Mouse (Mus musculus): Measurements from ENCODE around the gene Magohb. TPM values are rescaled to one million over a fixed set of nuclear protein-coding genes. Genes with fewer than 3 reads are reported as not detected.

Gene Magohb
- polyA plus RNA-seq, 1 experiment from 2014 or later = 54.5 TPM

DNA sequence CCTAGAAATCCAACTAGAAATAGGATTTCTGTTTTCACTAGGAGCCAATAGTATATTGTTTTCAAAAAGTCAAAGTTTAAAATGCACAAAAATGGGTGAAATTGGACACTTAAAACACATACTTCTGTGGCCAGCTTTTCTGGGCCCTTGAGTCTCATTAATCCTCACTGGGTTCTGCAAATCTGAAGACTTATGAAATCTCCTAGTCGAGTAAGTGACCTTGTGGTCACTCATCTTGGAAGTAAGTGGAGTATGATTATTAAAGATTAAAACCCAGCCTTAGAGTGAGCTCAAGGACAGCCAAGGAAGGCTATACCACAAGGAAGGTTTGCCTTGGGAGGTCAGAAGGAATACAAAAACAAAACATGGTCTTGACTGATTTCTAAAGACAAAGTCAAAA lies 22.7 kb downstream of the Magohb start:
- 49% methylated on average over 1 of the region's 1 CpGs for WGBS
- Histone ChIP-seq H3K4me1 (ENCODE audit: control insufficient read depth, insufficient read depth, low read length) (no peaks in the 10 kb centered on the region), H3K4me3 (ENCODE audit: low read depth, low read length) (no peak overlapping the region), H3K36me3 (ENCODE audit: control insufficient read depth, insufficient read depth, low read length) (no peaks in the 10 kb centered on the region), H3K9me3 (ENCODE audit: control insufficient read depth, low read length) (no peaks in the 10 kb centered on the region), H3K27me3 (ENCODE audit: control insufficient read depth, insufficient read depth, low read length) (no peaks in the 10 kb centered on the region), H3K4me2 (no peak overlapping the region), H3K27ac (ENCODE audit: low read depth, low read length) (no peak overlapping the region), H3K9ac (ENCODE audit: low read length) (no peak overlapping the region)
- ATAC-seq (ENCODE audit: low FRiP score) (no peak), DNase-seq (ENCODE audit: low spot score, missing footprints) (no peak)

DNA sequence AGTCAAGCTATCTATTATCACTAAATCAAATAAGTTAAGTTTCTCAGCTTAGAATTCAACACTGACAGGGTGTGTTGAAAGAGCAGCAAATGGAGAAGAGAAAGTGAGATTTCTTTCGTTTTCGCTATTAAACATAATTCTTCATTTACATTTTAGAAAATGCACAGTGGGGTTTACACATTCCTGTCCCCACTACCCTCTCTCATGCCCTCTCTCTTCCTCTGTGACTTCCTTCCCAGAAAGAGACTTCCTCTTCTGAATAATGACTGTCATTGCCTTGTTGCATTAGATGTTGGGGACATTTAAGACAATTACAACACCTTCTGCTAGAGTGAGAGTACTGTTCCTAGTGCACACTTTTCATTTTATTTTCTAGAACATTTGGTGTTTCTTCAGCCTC lies 23.4 kb downstream of the Magohb start:
- WGBS = 92% methylated on average over 2 of the region's 2 CpGs
- no peak overlapping the region for H3K4me2 ChIP-seq
- H3K4me3 ChIP-seq (ENCODE audit: low read depth, low read length) = no peak overlapping the region
- no peaks in the 10 kb centered on the region for H3K36me3 ChIP-seq (ENCODE audit: control insufficient read depth, insufficient read depth, low read length)
- H3K9me3 ChIP-seq (ENCODE audit: control insufficient read depth, low read length) = no peaks in the 10 kb centered on the region
- no peaks in the 10 kb centered on the region for H3K27me3 ChIP-seq (ENCODE audit: control insufficient read depth, insufficient read depth, low read length)
- H3K4me1 ChIP-seq (ENCODE audit: control insufficient read depth, insufficient read depth, low read length) = no peaks in the 10 kb centered on the region
- ATAC-seq (ENCODE audit: low FRiP score) (no peak), DNase-seq (ENCODE audit: low spot score, missing footprints) (no peak)
- H3K9ac ChIP-seq (ENCODE audit: low read length) = no peak overlapping the region
- no peak overlapping the region for H3K27ac ChIP-seq (ENCODE audit: low read depth, low read length)

DNA sequence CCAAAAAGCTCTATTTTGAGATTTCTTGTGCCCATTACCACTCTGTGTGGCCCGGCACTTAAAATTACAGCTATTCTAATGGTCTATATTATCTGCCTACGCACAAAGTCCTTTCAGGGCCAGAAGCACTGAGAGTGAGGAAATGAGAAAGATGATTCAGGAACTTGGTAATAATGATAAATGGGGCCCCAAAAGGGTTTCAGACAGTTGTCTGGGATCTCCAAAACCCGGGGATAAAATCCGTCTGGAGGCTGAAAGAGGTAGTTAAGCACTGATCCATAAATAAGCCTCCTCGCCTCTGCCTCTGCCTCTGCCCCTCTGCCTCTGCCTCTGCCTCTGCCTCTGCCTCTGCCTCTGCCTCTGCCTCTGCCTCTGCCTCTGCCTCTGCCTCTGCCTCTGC lies 28.9 kb downstream of the Magohb start:
- 88% methylated on average over 5 of the region's 5 CpGs for WGBS
- H3K36me3 ChIP-seq (ENCODE audit: control insufficient read depth, insufficient read depth, low read length) = no peaks in the 10 kb centered on the region
- H3K27ac ChIP-seq (ENCODE audit: low read depth, low read length) = no peak overlapping the region
- no peak overlapping the region for H3K9ac ChIP-seq (ENCODE audit: low read length)
- ATAC-seq (ENCODE audit: low FRiP score) (no peak), DNase-seq (ENCODE audit: low spot score, missing footprints) (no peak)
- H3K27me3 ChIP-seq (ENCODE audit: control insufficient read depth, insufficient read depth, low read length) = no peaks in the 10 kb centered on the region
- no peaks in the 10 kb centered on the region for H3K4me1 ChIP-seq (ENCODE audit: control insufficient read depth, insufficient read depth, low read length)
- peaks cover 3% of the 10 kb centered on the region; the same call in 1 of the 2 replicates for H3K9me3 ChIP-seq (ENCODE audit: control insufficient read depth, low read length)
- no peak overlapping the region for H3K4me2 ChIP-seq
- no peak overlapping the region for H3K4me3 ChIP-seq (ENCODE audit: low read depth, low read length)

DNA sequence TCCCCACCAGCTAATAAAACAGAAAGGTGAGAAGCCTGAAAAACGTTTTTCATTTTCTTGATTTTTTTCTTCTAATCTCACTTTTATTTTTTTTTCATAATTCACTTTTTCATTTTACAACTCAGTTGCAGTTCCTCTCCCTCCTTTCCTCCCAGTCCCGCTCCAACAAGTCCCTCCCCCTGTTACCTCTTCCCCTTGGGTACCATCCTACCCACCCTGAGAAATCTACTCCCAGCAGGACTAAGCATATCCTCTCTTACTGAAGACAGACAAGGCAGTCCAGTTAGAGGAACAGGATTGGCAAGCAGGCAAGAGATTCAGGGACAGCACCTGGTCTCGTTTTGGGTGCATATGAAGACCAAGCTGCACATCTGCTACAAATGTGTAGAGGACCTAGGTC lies 30.3 kb downstream of the Magohb start:
- no peak for ATAC-seq (ENCODE audit: low FRiP score)
- Histone ChIP-seq H3K9ac (ENCODE audit: low read length) (no peak overlapping the region), H3K4me1 (ENCODE audit: control insufficient read depth, insufficient read depth, low read length) (no peaks in the 10 kb centered on the region), H3K9me3 (ENCODE audit: control insufficient read depth, low read length) (peaks cover 3% of the 10 kb centered on the region; the same call in 1 of the 2 replicates), H3K4me3 (ENCODE audit: low read depth, low read length) (no peak overlapping the region), H3K27me3 (ENCODE audit: control insufficient read depth, insufficient read depth, low read length) (no peaks in the 10 kb centered on the region), H3K27ac (ENCODE audit: low read depth, low read length) (no peak overlapping the region), H3K4me2 (no peak overlapping the region), H3K36me3 (ENCODE audit: control insufficient read depth, insufficient read depth, low read length) (no peaks in the 10 kb centered on the region)
- no peak for DNase-seq (ENCODE audit: low spot score, missing footprints)
- 69% methylated on average over 3 of the region's 3 CpGs for WGBS

DNA sequence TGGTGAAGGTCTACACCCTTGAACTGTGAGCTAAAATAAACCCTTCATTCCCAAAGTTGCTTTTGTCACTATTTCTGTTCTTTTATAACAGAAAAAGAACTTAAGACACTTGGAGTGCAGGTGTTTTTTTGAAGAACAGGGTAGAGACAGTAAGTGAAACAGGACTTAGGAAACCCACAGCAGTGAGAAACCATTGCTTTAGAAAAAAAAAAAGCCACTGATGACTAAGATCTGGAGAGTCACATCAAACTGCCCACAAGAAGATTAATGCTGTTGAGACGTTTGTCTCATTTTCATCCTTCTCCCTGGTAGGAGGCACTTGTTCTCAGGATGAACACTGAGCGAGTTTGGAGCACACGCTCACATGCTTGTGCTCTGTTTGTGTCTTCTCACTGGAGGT lies 31.0 kb downstream of the Magohb start:
- H3K9me3 ChIP-seq (ENCODE audit: control insufficient read depth, low read length) = peaks cover 3% of the 10 kb centered on the region; the same call in 1 of the 2 replicates
- H3K27me3 ChIP-seq (ENCODE audit: control insufficient read depth, insufficient read depth, low read length) = no peaks in the 10 kb centered on the region
- DNase-seq (ENCODE audit: low spot score, missing footprints) (no peak), ATAC-seq (ENCODE audit: low FRiP score) (no peak)
- no peaks in the 10 kb centered on the region for H3K36me3 ChIP-seq (ENCODE audit: control insufficient read depth, insufficient read depth, low read length)
- WGBS = 83% methylated on average over 3 of the region's 3 CpGs
- no peak overlapping the region for H3K4me2 ChIP-seq
- no peak overlapping the region for H3K4me3 ChIP-seq (ENCODE audit: low read depth, low read length)
- H3K9ac ChIP-seq (ENCODE audit: low read length) = no peak overlapping the region
- no peaks in the 10 kb centered on the region for H3K4me1 ChIP-seq (ENCODE audit: control insufficient read depth, insufficient read depth, low read length)
- no peak overlapping the region for H3K27ac ChIP-seq (ENCODE audit: low read depth, low read length)

DNA sequence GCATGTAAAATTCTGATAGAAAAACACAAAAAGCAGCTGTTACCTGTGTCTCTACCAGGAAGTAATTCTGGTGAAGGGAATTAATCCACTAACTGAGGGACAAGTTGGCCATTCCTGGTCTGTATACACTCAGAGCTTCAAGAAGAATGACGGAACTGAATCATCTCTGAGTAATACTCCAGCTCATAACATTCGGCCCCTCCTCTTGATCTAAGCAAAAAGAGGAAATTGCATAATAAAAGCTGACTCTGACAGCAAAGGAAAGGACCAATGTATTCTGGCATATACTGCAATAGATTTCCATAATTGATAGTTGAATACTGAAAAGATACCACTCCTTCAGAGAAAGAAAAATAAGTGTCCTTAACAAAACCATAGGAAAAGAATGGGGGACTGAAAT lies 45.8 kb downstream of the Magohb start, which contains the start of gene Klra2:
Gene Klra2 (minus strand): TSS at position 157 of the 400 bp plus-strand sequence.
- H3K36me3 ChIP-seq (ENCODE audit: control insufficient read depth, insufficient read depth, low read length) = no peaks in the 10 kb centered on the region
- H3K4me3 ChIP-seq (ENCODE audit: low read depth, low read length) = no peak within 1 kb of the TSS
- ATAC-seq (ENCODE audit: low FRiP score) = no peak
- no peak within 1 kb of the TSS for H3K4me2 ChIP-seq
- no peak within 1 kb of the TSS for H3K9ac ChIP-seq (ENCODE audit: low read length)
- 94% methylated on average over 2 of the region's 2 CpGs for WGBS
- no peaks in the 10 kb centered on the region; the same call in 1 of the 2 replicates for H3K9me3 ChIP-seq (ENCODE audit: control insufficient read depth, low read length)
- DNase-seq (ENCODE audit: low spot score, missing footprints) = no peak
- no peaks in the 10 kb centered on the region for H3K27me3 ChIP-seq (ENCODE audit: control insufficient read depth, insufficient read depth, low read length)
- H3K4me1 ChIP-seq (ENCODE audit: control insufficient read depth, insufficient read depth, low read length) = no peaks in the 10 kb centered on the region
- no peak within 1 kb of the TSS for H3K27ac ChIP-seq (ENCODE audit: low read depth, low read length)

DNA sequence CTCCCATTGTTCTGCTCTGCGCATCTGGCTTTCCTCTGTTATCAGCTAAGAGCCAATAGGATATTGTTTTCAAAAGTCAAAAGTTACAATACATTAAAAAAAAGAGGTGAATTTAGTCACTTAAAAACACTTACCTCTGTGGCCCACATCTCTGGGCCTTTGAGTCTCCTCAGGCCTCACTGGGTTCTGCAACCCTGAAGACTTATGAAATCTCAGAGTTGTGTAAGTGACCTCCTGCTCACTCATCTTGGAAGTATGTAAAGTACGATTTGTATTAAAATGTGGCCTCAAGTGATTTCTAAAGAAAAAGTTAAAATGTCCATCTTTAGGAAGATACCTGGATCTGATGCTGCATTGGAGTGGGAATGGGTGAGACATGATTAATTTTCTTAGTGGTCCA lies 48.0 kb downstream of the Magohb start:
- ATAC-seq (ENCODE audit: low FRiP score) (no peak), DNase-seq (ENCODE audit: low spot score, missing footprints) (no peak)
- no peaks in the 10 kb centered on the region for H3K4me1 ChIP-seq (ENCODE audit: control insufficient read depth, insufficient read depth, low read length)
- no peaks in the 10 kb centered on the region; the same call in 1 of the 2 replicates for H3K9me3 ChIP-seq (ENCODE audit: control insufficient read depth, low read length)
- H3K27me3 ChIP-seq (ENCODE audit: control insufficient read depth, insufficient read depth, low read length) = no peaks in the 10 kb centered on the region
- H3K27ac ChIP-seq (ENCODE audit: low read depth, low read length) = no peak overlapping the region
- WGBS = 84% methylated on average over 2 of the region's 2 CpGs
- H3K4me2 ChIP-seq = no peak overlapping the region
- H3K36me3 ChIP-seq (ENCODE audit: control insufficient read depth, insufficient read depth, low read length) = no peaks in the 10 kb centered on the region
- H3K4me3 ChIP-seq (ENCODE audit: low read depth, low read length) = no peak overlapping the region
- H3K9ac ChIP-seq (ENCODE audit: low read length) = no peak overlapping the region

Other genes with a start within 250 kb of the Magohb start
- gene Klra2, start 45.9 kb downstream of the Magohb start, polyA plus RNA-seq (2014; fragmentation: Nextera tagmentation; extraction: Ambion mirVana) = not detected in 2 replicates
- gene Styk1, start 60.4 kb upstream of the Magohb start, polyA plus RNA-seq (2014; fragmentation: Nextera tagmentation; extraction: Ambion mirVana) = 0.34 and 0.86 TPM in 2 replicates
- gene Ybx3, start 95.2 kb upstream of the Magohb start, polyA plus RNA-seq (2014; fragmentation: Nextera tagmentation; extraction: Ambion mirVana) = 36.3 and 38.6 TPM in 2 replicates
- not detected in 2 replicates for gene 5430401F13Rik, start 193.2 kb upstream of the Magohb start, polyA plus RNA-seq (2014; fragmentation: Nextera tagmentation; extraction: Ambion mirVana)
- gene Gm6619, start 193.2 kb upstream of the Magohb start, polyA plus RNA-seq (2014; fragmentation: Nextera tagmentation; extraction: Ambion mirVana) = not detected in 2 replicates

Data from midbrain, embryonic 11.5 days (tissue).